Mouse (Mus musculus) hindbrain, embryonic 10.5 days (tissue): Measurements from ENCODE around the gene Tha1. TPM values are rescaled to one million over a fixed set of nuclear protein-coding genes. Genes with fewer than 3 reads are reported as not detected.

Experiments used
- DNase-seq: peaks from one replicate; pipeline ENCODE4 v3.0.0-alpha.2; 2017; ENCODE audit warnings: low spot score
- H3K27ac ChIP-seq: fragments of 300-500 bp; sonication (generic); 2 replicates; pipeline ENCODE4 v1.5.1; 2016; ENCODE audit warnings: mild to moderate bottlenecking, moderate library complexity
- H3K27me3 ChIP-seq: fragments of 300-500 bp; sonication (generic); 2 replicates; pipeline ENCODE4 v1.6.1; 2016; ENCODE audit warnings: mild to moderate bottlenecking; ENCODE audit not compliant: poor library complexity, insufficient read depth, severe bottlenecking
- H3K36me3 ChIP-seq: fragments of 300-500 bp; sonication (generic); 2 replicates; pipeline ENCODE4 v1.6.1; 2016; ENCODE audit warnings: mild to moderate bottlenecking, moderate library complexity
- H3K4me1 ChIP-seq: fragments of 300-500 bp; sonication (generic); replicated peaks from 2 replicates; pipeline ENCODE4 v1.6.1; 2016; ENCODE audit warnings: mild to moderate bottlenecking
- H3K4me3 ChIP-seq: fragments of 300-500 bp; sonication (generic); 2 replicates; pipeline ENCODE4 v1.5.1; 2016; ENCODE audit warnings: mild to moderate bottlenecking, moderate library complexity
- H3K9me3 ChIP-seq: fragments of 300-500 bp; sonication (generic); 2 replicates; pipeline ENCODE4 v1.6.1; 2016; ENCODE audit warnings: mild to moderate bottlenecking, moderate library complexity
- WGBS: fragments of 180-500 bp; shearing (Covaris S2); methylation state at CpG from one replicate; pipeline ENCODE4 v1.1.7; 2016; 5-methylcytosine and 5-hydroxymethylcytosine counted together
- polyA plus RNA-seq: library from polyadenylated mRNA; unstranded; fragments of >200 nt; fragmentation: Nextera tagmentation; extraction: Ambion mirVana; gene quantifications from 2 replicates; pipeline ENCODE4 v1.2.1, GENCODE M21; 2016

The Tha1 gene
- polyA plus RNA-seq, 1 experiment from 2014 or later: 3.5 TPM

GRCm38 (mm10) chr11:117826164-117826563 is 47.1 kb downstream of the Tha1 start:
- WGBS: 12% methylated on average over 5 of the region's 5 CpGs
- no peak for DNase-seq
- peaks cover 64% of the 10 kb centered on the region for H3K4me1 ChIP-seq

DNA sequence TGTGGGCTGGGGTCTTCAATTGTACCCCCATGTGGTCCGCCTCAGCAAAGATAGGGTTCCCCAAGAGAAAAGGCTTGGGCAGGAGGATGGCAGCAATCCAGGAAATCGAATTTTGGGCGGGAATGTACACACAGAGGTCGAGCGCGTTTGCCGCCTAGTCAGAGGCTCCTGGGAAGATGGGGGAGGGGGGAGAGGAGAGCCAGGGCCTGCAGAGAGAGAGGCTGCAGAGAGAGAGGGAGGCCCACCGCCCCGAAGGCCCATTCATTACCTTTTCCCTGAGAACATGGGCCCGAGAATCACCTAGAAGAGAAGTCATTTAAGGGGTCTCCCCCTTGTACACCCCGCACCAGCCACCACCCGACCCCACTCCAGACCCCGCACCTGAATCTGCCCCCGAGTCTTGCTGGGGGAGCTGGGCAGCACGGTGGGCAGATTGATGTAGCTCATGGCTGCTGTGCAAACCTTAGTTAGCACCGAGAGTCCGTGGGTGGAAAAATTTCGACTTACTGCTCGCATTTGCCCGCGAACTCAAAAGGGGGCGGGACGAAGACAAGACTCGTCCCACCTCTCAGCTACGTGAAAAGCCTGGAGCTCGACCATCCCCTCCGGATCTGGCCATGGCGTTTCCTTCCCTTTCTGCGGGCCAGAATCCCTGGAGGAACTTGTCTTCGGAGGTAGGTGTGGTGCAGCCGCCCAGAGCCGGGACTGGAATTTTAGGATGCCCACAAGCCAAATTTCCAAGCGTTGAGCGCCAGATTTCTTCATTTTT is 47.8 kb downstream of the Tha1 start, which contains the start of the genes Afmid and Tk1:
TSS of gene Afmid (plus strand) at position 592 of the 769 bp plus-strand sequence.
TSS of gene Tk1 (minus strand) at position 760 of the 769 bp plus-strand sequence.
- Histone ChIP-seq H3K27me3 (no peaks in the 10 kb centered on the region), H3K4me1 (peaks cover 64% of the 10 kb centered on the region), H3K27ac (peak within 1 kb of the TSS; percentile 95), H3K4me3 (peak within 1 kb of the TSS; percentile 73), H3K36me3 (peaks cover 37% of the 10 kb centered on the region), H3K9me3 (no peaks in the 10 kb centered on the region)
- WGBS: under 1% methylated on average over 34 of the region's 34 CpGs
- peak; percentile 88 for DNase-seq

More at GRCm38 (mm10) chr11:117826164-117826563, 47.1 kb downstream of the Tha1 start:
- Histone ChIP-seq H3K27ac (peak overlapping the region; percentile 95), H3K4me3 (peak overlapping the region; percentile 73), H3K36me3 (peaks cover 30% of the 10 kb centered on the region), H3K9me3 (no peaks in the 10 kb centered on the region), H3K27me3 (no peaks in the 10 kb centered on the region)

- H3K27ac ChIP-seq: peak overlapping the region; percentile 95
- WGBS: 31% methylated on average over 23 of the region's 23 CpGs
- peak overlapping the region; percentile 73 for H3K4me3 ChIP-seq
- H3K4me1 ChIP-seq: peaks cover 67% of the 10 kb centered on the region
- peaks cover 49% of the 10 kb centered on the region for H3K36me3 ChIP-seq
- H3K9me3 ChIP-seq: no peaks in the 10 kb centered on the region
- DNase-seq: peak; percentile 87
- H3K27me3 ChIP-seq: no peaks in the 10 kb centered on the region
Measured at GRCm38 (mm10) chr11:117824060-117824969, 49.0 kb downstream of the Tha1 start.

DNA sequence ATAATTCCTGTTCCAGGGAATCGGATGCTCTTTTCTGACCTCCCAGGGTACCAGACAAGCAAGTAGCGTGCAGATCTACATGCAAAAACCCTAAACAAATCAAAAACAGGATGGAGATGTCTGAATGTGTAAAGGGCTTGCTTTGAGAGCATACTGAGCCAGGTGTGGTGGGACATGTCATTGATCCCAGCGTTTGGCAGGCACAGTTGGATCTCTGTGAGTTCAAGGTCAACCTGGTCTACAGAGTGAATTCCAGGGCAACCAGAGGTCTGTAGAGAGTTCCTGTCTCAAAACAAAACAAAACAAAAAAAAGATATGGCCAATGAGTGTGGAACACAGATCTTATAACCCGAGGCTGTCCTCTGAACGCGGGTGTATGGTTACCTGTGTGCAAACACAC is 49.9 kb downstream of the Tha1 start:
- Histone ChIP-seq H3K4me1 (peaks cover 65% of the 10 kb centered on the region), H3K36me3 (peaks cover 58% of the 10 kb centered on the region), H3K27me3 (no peaks in the 10 kb centered on the region), H3K27ac (no peak overlapping the region), H3K4me3 (no peak overlapping the region), H3K9me3 (no peaks in the 10 kb centered on the region)
- WGBS: 91% methylated on average over 6 of the region's 6 CpGs
- no peak for DNase-seq

DNA sequence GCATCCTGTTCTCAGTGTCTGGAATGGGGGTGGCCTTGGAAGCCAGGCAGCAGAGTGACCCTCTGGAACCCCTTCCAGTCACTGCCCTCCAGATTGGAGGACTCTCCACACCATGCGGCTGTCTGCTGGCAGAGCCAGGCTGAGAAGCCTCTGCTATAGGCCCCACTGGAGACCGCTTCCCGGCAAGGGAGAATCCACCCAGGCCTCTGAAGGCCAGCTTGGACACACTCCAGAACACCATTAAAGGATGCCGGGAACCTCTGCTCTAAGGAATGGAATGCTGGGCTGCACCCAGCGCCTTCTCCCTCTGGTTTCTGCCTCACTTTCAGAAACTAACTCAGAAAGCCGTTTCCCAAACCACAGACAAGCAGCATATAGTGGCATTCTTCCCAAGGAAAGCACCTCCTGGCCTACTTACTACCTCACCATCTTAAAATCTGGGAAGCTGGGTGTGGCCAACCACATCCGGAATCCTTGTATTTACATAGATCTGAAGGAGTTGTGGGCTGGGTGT is 50.5 kb downstream of the Tha1 start:
- H3K36me3 ChIP-seq: peaks cover 64% of the 10 kb centered on the region
- H3K27ac ChIP-seq: no peak overlapping the region
- H3K9me3 ChIP-seq: no peaks in the 10 kb centered on the region
- no peak for DNase-seq
- H3K4me3 ChIP-seq: no peak overlapping the region
- peaks cover 61% of the 10 kb centered on the region for H3K4me1 ChIP-seq
- H3K27me3 ChIP-seq: no peaks in the 10 kb centered on the region
- 95% methylated on average over 7 of the region's 7 CpGs for WGBS

DNA sequence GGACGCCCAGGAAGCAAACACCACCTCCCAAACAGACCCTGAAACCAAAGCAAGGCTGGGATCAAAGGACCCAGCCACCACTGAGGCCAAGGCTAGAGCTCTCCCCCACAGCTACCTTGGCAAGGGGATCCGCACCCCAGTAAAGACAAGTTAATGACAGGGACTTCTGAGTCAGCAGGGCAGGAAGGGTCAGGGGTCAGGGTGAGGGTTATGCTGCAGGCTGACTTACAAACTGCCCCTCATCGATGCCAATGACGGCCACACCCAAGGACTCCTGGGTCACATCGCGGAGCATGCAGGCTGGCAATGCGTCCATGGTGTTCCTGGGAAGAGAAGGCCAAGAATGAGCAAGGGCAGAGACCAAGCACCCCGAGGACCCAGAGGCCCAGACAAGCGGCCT is 51.4 kb downstream of the Tha1 start:
- H3K4me3 ChIP-seq: no peak overlapping the region
- 91% methylated on average over 9 of the region's 9 CpGs for WGBS
- peaks cover 73% of the 10 kb centered on the region for H3K36me3 ChIP-seq
- H3K27me3 ChIP-seq: no peaks in the 10 kb centered on the region
- no peak overlapping the region for H3K27ac ChIP-seq
- peaks cover 55% of the 10 kb centered on the region for H3K4me1 ChIP-seq
- no peaks in the 10 kb centered on the region for H3K9me3 ChIP-seq
- no peak for DNase-seq

GRCm38 (mm10) chr11:117820173-117820572 is 53.1 kb downstream of the Tha1 start:
- H3K27me3 ChIP-seq: no peaks in the 10 kb centered on the region
- WGBS: 95% methylated on average over 7 of the region's 7 CpGs
- peaks cover 90% of the 10 kb centered on the region for H3K36me3 ChIP-seq
- DNase-seq: no peak
- no peaks in the 10 kb centered on the region for H3K9me3 ChIP-seq
- H3K4me3 ChIP-seq: no peak overlapping the region
- H3K4me1 ChIP-seq: peaks cover 38% of the 10 kb centered on the region
- no peak overlapping the region for H3K27ac ChIP-seq

DNA sequence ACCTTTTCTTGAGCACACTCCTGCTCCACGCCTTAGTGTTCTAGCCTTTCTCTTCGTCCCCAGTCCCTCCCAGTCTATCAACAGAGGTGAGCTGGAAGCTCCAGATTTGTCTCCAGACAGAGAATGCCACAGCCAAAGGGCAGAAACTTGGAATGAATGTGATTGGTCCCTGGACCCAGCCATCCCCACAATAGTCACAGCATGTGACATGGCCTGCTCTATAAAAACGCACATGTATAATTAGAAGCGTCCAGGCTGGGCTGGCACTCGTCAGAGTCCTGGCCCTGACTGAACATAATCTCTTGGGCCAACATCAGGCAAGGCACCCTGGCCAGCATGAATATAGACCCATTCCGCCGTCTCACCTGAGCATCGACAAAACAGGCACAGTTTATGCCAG is 54.2 kb downstream of the Tha1 start:
- Histone ChIP-seq H3K27ac (0 out of 2 replicates have a peak overlapping the region, but pooled peaks have one; percentile 16), H3K36me3 (peaks cover 100% of the 10 kb centered on the region), H3K9me3 (no peaks in the 10 kb centered on the region), H3K4me1 (peaks cover 28% of the 10 kb centered on the region), H3K4me3 (no peak overlapping the region), H3K27me3 (no peaks in the 10 kb centered on the region)
- 79% methylated on average over 8 of the region's 8 CpGs for WGBS
- DNase-seq: no peak

Other genes with a start within 250 kb of the Tha1 start
- gene Tnrc6c, start 219.2 kb downstream of the Tha1 start, polyA plus RNA-seq: 11.1 and 14.4 TPM in 2 replicates
- gene Tmc8, start 91.4 kb downstream of the Tha1 start, polyA plus RNA-seq: 1.5 TPM in 2 replicates
- gene Tmc6, start 91.3 kb downstream of the Tha1 start, polyA plus RNA-seq: 13.3 and 17.9 TPM in 2 replicates
- 1.2 and 2.2 TPM in 2 replicates for gene 6030468B19Rik, start 75.8 kb downstream of the Tha1 start, polyA plus RNA-seq
- gene Gm20708, start 63.8 kb downstream of the Tha1 start, polyA plus RNA-seq: 0.30 and 0.31 TPM in 2 replicates
- 33.7 and 42.3 TPM in 2 replicates for gene Syngr2, start 63.8 kb downstream of the Tha1 start, polyA plus RNA-seq
- gene Afmid, start 47.6 kb downstream of the Tha1 start, polyA plus RNA-seq: 3.8 and 4.0 TPM in 2 replicates
- gene Tk1, start 47.4 kb downstream of the Tha1 start, polyA plus RNA-seq: 106 and 132 TPM in 2 replicates
- gene Birc5, start 24.2 kb downstream of the Tha1 start, polyA plus RNA-seq: 338 and 392 TPM in 2 replicates
- not detected in 2 replicates for gene Tmem235, start 12.7 kb downstream of the Tha1 start, polyA plus RNA-seq
- 12.5 and 14.2 TPM in 2 replicates for gene Socs3, start 96.6 kb upstream of the Tha1 start, polyA plus RNA-seq
- 46.2 and 51.9 TPM in 2 replicates for gene Pgs1, start 112.8 kb upstream of the Tha1 start, polyA plus RNA-seq